Mouse (Mus musculus) CH12.LX (cell line): Measurements from ENCODE around the gene Asb14. TPM values are rescaled to one million over a fixed set of nuclear protein-coding genes. Genes with fewer than 3 reads are reported as not detected.

Experiments
- DNase-seq: peaks from one replicate; pipeline ENCODE4 v3.0.0-alpha.2; 2013; ENCODE audit errors: extremely low read depth
- H3K27ac ChIP-seq: 2 replicates; pipeline ENCODE4 v1.5.1; 2012; ENCODE audit warnings: low read depth, mild to moderate bottlenecking, control low read depth, moderate library complexity; ENCODE audit not compliant: insufficient read depth
- H3K27me3 ChIP-seq: replicated peaks from 2 replicates; pipeline ENCODE3; 2012; ENCODE audit warnings: inconsistent platforms
- H3K36me3 ChIP-seq, 2 experiments: replicated peaks in 1 of 2; 2 replicates each; pipeline versions ENCODE3 to v1.6.1; 2012; ENCODE audit warnings: inconsistent platforms in 1 of 2, low read length in 1 of 2, mild to moderate bottlenecking in 1 of 2, mixed read lengths in 1 of 2, moderate library complexity in 1 of 2; ENCODE audit not compliant: control insufficient read depth in 1 of 2, insufficient read depth in 1 of 2
- H3K4me1 ChIP-seq, 2 experiments: 2 replicates each; pipeline ENCODE4 v1.6.1; 2012; ENCODE audit warnings: inconsistent platforms in 1 of 2, moderate library complexity in 1 of 2; ENCODE audit not compliant: insufficient read depth in 2 of 2, control insufficient read depth in 1 of 2
- H3K4me2 ChIP-seq: 2 replicates; pipeline ENCODE4 v1.6.1; 2012; ENCODE audit warnings: low read depth, mild to moderate bottlenecking, control low read depth; ENCODE audit not compliant: poor library complexity, insufficient read depth, severe bottlenecking
- H3K4me3 ChIP-seq, 3 experiments: fragments of 150-350 bp in 1 of 3; sonication (generic) in 1 of 3; replicated peaks in 1 of 3; 2 replicates each; pipeline versions ENCODE3 to v1.5.1; 2011 to 2012; ENCODE audit warnings: low read depth in 2 of 3, low read length in 2 of 3, mild to moderate bottlenecking in 2 of 3, moderate library complexity in 2 of 3, control low read depth in 1 of 3, improper control_type of control experiment in 1 of 3, inconsistent platforms in 1 of 3, mixed read lengths in 1 of 3; ENCODE audit not compliant: poor library complexity in 1 of 3
- H3K79me2 ChIP-seq: replicated peaks from 2 replicates; pipeline ENCODE4 v1.6.1; 2012; ENCODE audit warnings: mild to moderate bottlenecking, moderate library complexity; ENCODE audit not compliant: control insufficient read depth, poor library complexity, insufficient read depth, severe bottlenecking; ENCODE audit errors: extremely low read depth
- H3K9ac ChIP-seq: 2 replicates; pipeline ENCODE4 v1.6.1; 2012; ENCODE audit warnings: low read depth, mild to moderate bottlenecking, control low read depth, moderate library complexity; ENCODE audit not compliant: insufficient read depth
- H3K9me3 ChIP-seq: replicated peaks from 2 replicates; pipeline ENCODE3; 2012; ENCODE audit warnings: low read length, inconsistent platforms, mixed read lengths
- BHLHE40 ChIP-seq: IDR thresholded peaks from 2 replicates; pipeline ENCODE4 v1.6.1; 2011; ENCODE audit warnings: mild to moderate bottlenecking, low read depth, low read length, improper control_type of control experiment
- CHD1 ChIP-seq: IDR thresholded peaks from 2 replicates; pipeline ENCODE4 v1.6.1; 2012; ENCODE audit warnings: low read depth, low read length, improper control_type of control experiment, inconsistent platforms
- CHD2 ChIP-seq: IDR thresholded peaks from 2 replicates; pipeline ENCODE4 v1.6.1; 2011; ENCODE audit warnings: low read length, improper control_type of control experiment
- E2F4 ChIP-seq: IDR thresholded peaks from 2 replicates; pipeline ENCODE4 v1.6.1; 2011; ENCODE audit warnings: low read depth, low read length, improper control_type of control experiment; ENCODE audit not compliant: insufficient replicate concordance
- ELF1 ChIP-seq: IDR thresholded peaks from 2 replicates; pipeline ENCODE4 v1.6.1; 2014; ENCODE audit warnings: low read depth, mild to moderate bottlenecking, inconsistent platforms, low read length, improper control_type of control experiment
- ETS1 ChIP-seq: conservative IDR thresholded peaks from 2 replicates; pipeline ENCODE4 v1.6.1; 2012; ENCODE audit warnings: low read depth, mild to moderate bottlenecking, inconsistent platforms, low read length, improper control_type of control experiment, moderate library complexity
- GABPA ChIP-seq: IDR thresholded peaks from 2 replicates; pipeline ENCODE4 v1.6.1; 2012; ENCODE audit warnings: low read depth, low read length, improper control_type of control experiment, inconsistent platforms; ENCODE audit not compliant: insufficient replicate concordance
- HCFC1 ChIP-seq: IDR thresholded peaks from 2 replicates; pipeline ENCODE4 v1.6.1; 2012; ENCODE audit warnings: low read depth, mild to moderate bottlenecking, inconsistent platforms, low read length, improper control_type of control experiment
- JUN ChIP-seq: IDR thresholded peaks from 2 replicates; pipeline ENCODE4 v1.6.1; 2011; ENCODE audit warnings: low read depth, mild to moderate bottlenecking, low read length, improper control_type of control experiment, moderate library complexity; ENCODE audit not compliant: insufficient read depth
- JUND ChIP-seq: conservative IDR thresholded peaks from 2 replicates; pipeline ENCODE4 v1.6.1; 2011; ENCODE audit warnings: low read depth, low read length, improper control_type of control experiment
- KAT2A ChIP-seq: IDR thresholded peaks from 2 replicates; pipeline ENCODE4 v1.6.1; 2012; ENCODE audit warnings: low read length, improper control_type of control experiment, inconsistent platforms; ENCODE audit not compliant: insufficient replicate concordance
- MAFK ChIP-seq: IDR thresholded peaks from 2 replicates; pipeline ENCODE4 v1.6.1; 2011; ENCODE audit warnings: low read length, improper control_type of control experiment; ENCODE audit not compliant: insufficient replicate concordance
- MAX ChIP-seq: IDR thresholded peaks from 2 replicates; pipeline ENCODE4 v1.6.1; 2011; ENCODE audit warnings: low read length, improper control_type of control experiment
- MAZ ChIP-seq: IDR thresholded peaks from 2 replicates; pipeline ENCODE4 v1.6.1; 2012; ENCODE audit warnings: low read depth, mild to moderate bottlenecking, inconsistent platforms, low read length, improper control_type of control experiment, moderate library complexity
- MEF2A ChIP-seq: IDR thresholded peaks from 2 replicates; pipeline ENCODE4 v1.6.1; 2014; ENCODE audit warnings: low read depth, mild to moderate bottlenecking, inconsistent platforms, low read length, improper control_type of control experiment, borderline replicate concordance
- MXI1 ChIP-seq: IDR thresholded peaks from 2 replicates; pipeline ENCODE4 v1.6.1; 2011; ENCODE audit warnings: mild to moderate bottlenecking, low read depth, low read length, improper control_type of control experiment
- MYC ChIP-seq: IDR thresholded peaks from 2 replicates; pipeline ENCODE4 v1.6.1; 2011; ENCODE audit warnings: low read depth, mild to moderate bottlenecking, improper control_type of control experiment, low read length
- NELFE ChIP-seq: IDR thresholded peaks from 2 replicates; pipeline ENCODE4 v1.6.1; 2011; ENCODE audit warnings: low read depth, low read length, improper control_type of control experiment
- NRF1 ChIP-seq: IDR thresholded peaks from 2 replicates; pipeline ENCODE4 v1.6.1; 2014; ENCODE audit warnings: low read depth, mild to moderate bottlenecking, inconsistent platforms, low read length, improper control_type of control experiment, moderate library complexity
- PAX5 ChIP-seq: IDR thresholded peaks from 2 replicates; pipeline ENCODE4 v1.6.1; 2012; ENCODE audit warnings: low read length, inconsistent platforms, mixed read lengths
- POLR2A ChIP-seq: IDR thresholded peaks from 2 replicates; pipeline ENCODE4 v1.6.1; 2011; ENCODE audit warnings: low read depth, mild to moderate bottlenecking, improper control_type of control experiment, low read length
- POLR2AphosphoS2 ChIP-seq: IDR thresholded peaks from 2 replicates; pipeline ENCODE4 v1.6.1; 2011; ENCODE audit warnings: low read depth, low read length, improper control_type of control experiment
- RAD21 ChIP-seq: IDR thresholded peaks from 2 replicates; pipeline ENCODE4 v1.6.1; 2011; ENCODE audit warnings: low read depth, mild to moderate bottlenecking, low read length, improper control_type of control experiment, moderate library complexity
- RCOR1 ChIP-seq: conservative IDR thresholded peaks from 2 replicates; pipeline ENCODE4 v1.6.1; 2012; ENCODE audit warnings: low read depth, mild to moderate bottlenecking, inconsistent platforms, low read length, improper control_type of control experiment
- SIN3A ChIP-seq: IDR thresholded peaks from 2 replicates; pipeline ENCODE4 v1.6.1; 2012; ENCODE audit warnings: low read length, improper control_type of control experiment, inconsistent platforms
- SMC3 ChIP-seq: IDR thresholded peaks from 2 replicates; pipeline ENCODE4 v1.6.1; 2011; ENCODE audit warnings: low read depth, low read length, improper control_type of control experiment
- TBP ChIP-seq: conservative IDR thresholded peaks from 2 replicates; pipeline ENCODE4 v1.6.1; 2011; ENCODE audit warnings: low read depth, low read length, improper control_type of control experiment
- UBTF ChIP-seq: IDR thresholded peaks from 2 replicates; pipeline ENCODE4 v1.6.1; 2012; ENCODE audit warnings: low read depth, mild to moderate bottlenecking, inconsistent platforms, low read length, improper control_type of control experiment, moderate library complexity
- USF1 ChIP-seq: IDR thresholded peaks from 2 replicates; pipeline ENCODE4 v1.6.1; 2014; ENCODE audit warnings: low read depth, mild to moderate bottlenecking, inconsistent platforms, low read length, improper control_type of control experiment
- USF2 ChIP-seq: conservative IDR thresholded peaks from 2 replicates; pipeline ENCODE4 v1.6.1; 2011; ENCODE audit warnings: low read depth, low read length, improper control_type of control experiment
- ZC3H11A ChIP-seq: IDR thresholded peaks from 2 replicates; pipeline ENCODE4 v1.6.1; 2012; ENCODE audit warnings: low read depth, mild to moderate bottlenecking, inconsistent platforms, low read length, improper control_type of control experiment
- ZKSCAN1 ChIP-seq: IDR thresholded peaks from 2 replicates; pipeline ENCODE4 v1.6.1; 2012; ENCODE audit warnings: low read depth, inconsistent platforms, low read length, improper control_type of control experiment, borderline replicate concordance
- ZMIZ1 ChIP-seq: IDR thresholded peaks from 2 replicates; pipeline ENCODE4 v1.6.1; 2012; ENCODE audit warnings: low read depth, mild to moderate bottlenecking, inconsistent platforms, low read length, improper control_type of control experiment
- dilution Hi-C: fragments of 300-500 bp; cut with MboI; formaldehyde crosslinking; loops from 2 replicates; pipeline ENCODE4 v1.14.3; 2020; ENCODE audit warnings: low sequenced_read_pairs; ENCODE audit not compliant: extremely low pct_unique_long_range_greater_than_20kb, extremely low pct_ligation_motif_present
- in situ Hi-C: fragments of 300-500 bp; cut with MboI; formaldehyde crosslinking; loops from 3 replicates; pipeline ENCODE4 v1.14.3; 2019; ENCODE audit warnings: low sequenced_read_pairs, low pct_ligation_motif_present, low pct_unique_long_range_greater_than_20kb, mixed read lengths
- polyA plus RNA-seq: library from polyadenylated mRNA; unstranded; fragments of >175 nt; gene quantifications from 2 replicates; pipeline ENCODE4 v1.2.1, GENCODE M21; 2012; ENCODE audit warnings: low read depth; ENCODE audit not compliant: insufficient read length
- total RNA-seq, 2 experiments: library from RNA; depleted of rRNA; stranded (reverse); fragments of 300-350 nt in 1 of 2; fragments of >200 nt in 1 of 2; gene quantifications; 2 replicates each; pipeline ENCODE4 v1.2.3; 2012 to 2014

The Asb14 gene
- total and polyA plus RNA-seq, 3 experiments = not detected

GRCm38 (mm10) chr14:26913681-26914268, 19.4 kb downstream of the Asb14 start:
- Histone ChIP-seq H3K27ac (no peak overlapping the region), H3K9me3 (no peaks in the 10 kb centered on the region), H3K9ac (no peak overlapping the region), H3K27me3 (no peaks in the 10 kb centered on the region), H3K4me3 (no peak overlapping the region), H3K79me2 (no peaks in the 10 kb centered on the region), H3K36me3 (peaks cover 0 to 2% of the 10 kb centered on the region in 2 experiments), H3K4me2 (no peak overlapping the region), H3K4me1 (no peaks in the 10 kb centered on the region)
- dilution Hi-C loops (no loop called here), in situ Hi-C loops (no loop called here)
- TF ChIP-seq USF2 = no peak
- TF ChIP-seq TBP = no peak
- no peak for TF ChIP-seq MAX
- TF ChIP-seq MXI1 = no peak
- no peak for TF ChIP-seq CHD2
- no peak for TF ChIP-seq PAX5
- DNase-seq = no peak

GRCm38 (mm10) chr14:26919310-26919709, 25.0 kb downstream of the Asb14 start:
- Histone ChIP-seq H3K79me2 (no peaks in the 10 kb centered on the region), H3K4me1 (peaks cover 0 to 3% of the 10 kb centered on the region in 2 experiments; a peak in 1 of 4 replicates), H3K27me3 (no peaks in the 10 kb centered on the region), H3K36me3 (peaks cover 5 to 33% of the 10 kb centered on the region in 2 experiments), H3K9me3 (no peaks in the 10 kb centered on the region), H3K4me2 (no peak overlapping the region), H3K27ac (no peak overlapping the region), H3K4me3 (no peak overlapping the region), H3K9ac (no peak overlapping the region)
- DNase-seq = no peak
- in situ Hi-C loops (no loop called here), dilution Hi-C loops (no loop called here)
- TF ChIP-seq JUND (peak; percentile 89), ZMIZ1 (no peak), NELFE (no peak), ZC3H11A (no peak), POLR2A (no peak), MAFK (0 out of 2 replicates have a peak, but pooled peaks have one; percentile 42), ZKSCAN1 (no peak), RCOR1 (0 out of 2 replicates have a peak, but pooled peaks have one; percentile 78), ELF1 (no peak), HCFC1 (no peak), RAD21 (no peak), SMC3 (no peak), MAX (no peak), NRF1 (no peak), TBP (no peak), PAX5 (no peak), JUN (peak; percentile 94), MYC (no peak), ETS1 (no peak), POLR2AphosphoS2 (no peak), E2F4 (no peak), USF1 (no peak), BHLHE40 (peak; percentile 40), UBTF (no peak), GABPA (no peak), MEF2A (no peak), CHD1 (no peak), MAZ (no peak), SIN3A (no peak), KAT2A (no peak)
